Mouse (Mus musculus) hindbrain, embryonic 15.5 days (tissue): ENCODE results near the gene Enpp1. TPM values are rescaled to one million over a fixed set of nuclear protein-coding genes. Genes with fewer than 3 reads are reported as not detected.

Source experiments
- ATAC-seq: fragments of 200-750 bp; cut with Nextera tagmentation; 2 replicates; pipeline ENCODE4 v1.8.0; 2017; ENCODE audit warnings: low read depth, moderate number of reproducible peaks, moderate TSS enrichment; ENCODE audit not compliant: low FRiP score
- H3K27ac ChIP-seq: fragments of 300-500 bp; sonication (generic); replicated peaks from 2 replicates; pipeline ENCODE4 v1.5.1; 2015; ENCODE audit warnings: mild to moderate bottlenecking, inconsistent platforms
- H3K27me3 ChIP-seq: fragments of 300-500 bp; sonication (generic); 2 replicates; pipeline ENCODE4 v1.6.1; 2015; ENCODE audit warnings: control low read depth, inconsistent platforms
- H3K36me3 ChIP-seq: fragments of 300-500 bp; sonication (generic); 2 replicates; pipeline ENCODE4 v1.6.1; 2015; ENCODE audit warnings: control low read depth, inconsistent platforms
- H3K4me1 ChIP-seq: fragments of 300-500 bp; sonication (generic); replicated peaks from 2 replicates; pipeline ENCODE4 v1.6.1; 2015; ENCODE audit warnings: control low read depth, inconsistent platforms
- H3K4me2 ChIP-seq: fragments of 300-500 bp; sonication (generic); 2 replicates; pipeline ENCODE4 v1.6.1; 2015; ENCODE audit warnings: moderate library complexity, mild to moderate bottlenecking, inconsistent platforms
- H3K4me3 ChIP-seq: fragments of 300-500 bp; sonication (generic); 2 replicates; pipeline ENCODE4 v1.5.1; 2015; ENCODE audit warnings: mild to moderate bottlenecking, inconsistent platforms
- H3K9ac ChIP-seq: fragments of 300-500 bp; sonication (generic); 2 replicates; pipeline ENCODE4 v1.6.1; 2015; ENCODE audit warnings: inconsistent platforms
- H3K9me3 ChIP-seq: fragments of 300-500 bp; sonication (generic); 2 replicates; pipeline ENCODE4 v1.6.1; 2016; ENCODE audit warnings: control low read depth, inconsistent platforms
- WGBS: fragments of 180-500 bp; shearing (Covaris S2); methylation state at CpG from one replicate; pipeline ENCODE4 v1.1.7; 2015; 5-methylcytosine and 5-hydroxymethylcytosine counted together
- polyA plus RNA-seq: library from polyadenylated mRNA; unstranded; fragments of >200 nt; fragmentation: Nextera tagmentation; extraction: Ambion mirVana; gene quantifications from 2 replicates; pipeline ENCODE4 v1.2.1, GENCODE M21; 2015

Gene Enpp1
- polyA plus RNA-seq, 1 experiment from 2014 or later = 4.1 TPM

DNA sequence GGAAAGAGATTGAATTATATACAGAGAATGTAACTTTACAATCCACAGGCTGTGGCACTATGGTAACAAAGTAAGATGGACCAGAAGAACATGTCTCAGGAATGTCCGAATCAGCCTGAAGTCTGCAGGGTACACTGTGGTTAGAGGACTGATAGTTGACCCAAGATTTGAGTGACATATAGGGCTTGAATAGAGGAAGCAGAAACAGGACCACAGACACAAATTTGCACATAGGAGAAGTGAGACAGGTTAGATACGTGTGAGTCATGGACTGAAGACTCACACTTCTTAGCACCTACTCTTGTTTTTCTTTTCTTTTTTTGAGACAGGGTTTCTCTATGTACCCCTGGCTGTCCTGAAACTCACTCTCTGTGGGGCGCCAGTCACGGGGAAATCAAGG is 15.5 kb upstream of the Enpp1 start:
- H3K9ac ChIP-seq = no peak overlapping the region
- ATAC-seq = no peak
- H3K4me3 ChIP-seq = no peak overlapping the region
- H3K36me3 ChIP-seq = no peaks in the 10 kb centered on the region
- peaks cover 9% of the 10 kb centered on the region for H3K4me1 ChIP-seq
- H3K9me3 ChIP-seq = no peaks in the 10 kb centered on the region
- H3K27ac ChIP-seq = no peak overlapping the region
- no peaks in the 10 kb centered on the region for H3K27me3 ChIP-seq
- WGBS = 89% methylated on average over 4 of the region's 4 CpGs
- H3K4me2 ChIP-seq = no peak overlapping the region

DNA sequence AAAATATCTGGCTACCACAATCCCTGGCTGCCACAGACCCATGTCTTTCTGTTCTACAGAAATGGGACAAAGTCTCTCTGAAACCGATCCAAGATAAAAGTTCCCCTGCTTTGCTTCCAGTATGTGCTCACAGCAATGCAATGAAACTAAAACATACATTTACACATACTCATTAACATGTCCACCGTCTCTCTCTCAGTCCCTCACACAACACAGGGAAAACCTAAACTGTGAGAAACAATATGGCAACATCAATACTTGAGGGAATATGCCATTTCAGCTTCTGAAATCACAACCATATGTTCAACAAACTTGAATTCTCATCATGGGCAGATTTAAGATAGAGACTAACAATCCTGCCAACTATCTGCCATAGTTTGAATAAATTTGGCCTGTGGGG is 13.2 kb upstream of the Enpp1 start:
- no peak overlapping the region for H3K4me2 ChIP-seq
- no peaks in the 10 kb centered on the region for H3K36me3 ChIP-seq
- H3K4me1 ChIP-seq = no peaks in the 10 kb centered on the region
- H3K9ac ChIP-seq = no peak overlapping the region
- H3K27ac ChIP-seq = no peak overlapping the region
- no peaks in the 10 kb centered on the region for H3K27me3 ChIP-seq
- H3K9me3 ChIP-seq = no peaks in the 10 kb centered on the region
- 86% methylated on average over 2 of the region's 2 CpGs for WGBS
- no peak for ATAC-seq
- no peak overlapping the region for H3K4me3 ChIP-seq

DNA sequence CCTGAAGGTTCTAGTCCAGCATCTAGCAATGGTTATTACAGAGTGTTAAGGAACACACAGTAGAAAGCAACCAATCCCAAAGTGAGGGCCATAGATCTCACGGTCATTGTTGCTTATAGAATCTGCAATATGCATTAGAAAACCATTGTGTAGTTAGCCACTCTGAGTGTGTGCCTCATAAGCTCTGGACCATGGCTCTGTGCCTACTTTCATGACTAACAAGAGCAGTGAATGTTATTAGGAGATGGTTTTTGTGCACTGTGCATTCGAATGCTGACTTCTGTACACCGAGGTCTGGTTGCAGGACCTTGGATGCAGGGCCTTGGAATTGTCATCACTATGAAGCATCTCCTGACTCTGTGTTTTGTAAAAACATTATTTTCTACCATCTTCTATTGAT is 9.9 kb upstream of the Enpp1 start:
- 98% methylated on average over 3 of the region's 3 CpGs for WGBS
- no peak overlapping the region for H3K27ac ChIP-seq
- H3K36me3 ChIP-seq = no peaks in the 10 kb centered on the region
- H3K4me1 ChIP-seq = no peaks in the 10 kb centered on the region
- no peaks in the 10 kb centered on the region for H3K27me3 ChIP-seq
- no peak for ATAC-seq
- no peak overlapping the region for H3K4me2 ChIP-seq
- no peaks in the 10 kb centered on the region for H3K9me3 ChIP-seq
- no peak overlapping the region for H3K4me3 ChIP-seq
- no peak overlapping the region for H3K9ac ChIP-seq

DNA sequence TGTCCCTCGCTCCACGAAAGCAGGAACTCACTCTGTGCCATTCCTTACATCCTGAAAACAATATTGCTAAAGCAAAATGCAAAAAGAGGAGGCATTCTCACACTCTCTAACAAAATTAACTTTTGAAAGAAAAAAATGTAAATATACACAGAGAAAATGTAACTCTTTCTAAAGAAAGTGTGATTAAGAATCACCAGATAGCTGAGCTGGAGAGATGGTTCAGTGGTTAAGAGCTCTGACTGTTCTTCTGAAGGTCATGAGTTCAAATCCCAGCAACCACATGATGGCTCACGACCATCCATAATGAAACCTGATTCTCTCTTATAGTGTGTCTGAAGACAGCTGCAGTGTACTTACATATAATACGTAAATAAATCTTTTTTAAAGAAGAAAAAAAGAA is 7.4 kb upstream of the Enpp1 start:
- no peak overlapping the region for H3K27ac ChIP-seq
- H3K9ac ChIP-seq = no peak overlapping the region
- 90% methylated on average over 4 of the region's 4 CpGs for WGBS
- no peaks in the 10 kb centered on the region for H3K4me1 ChIP-seq
- no peak for ATAC-seq
- no peak overlapping the region for H3K4me3 ChIP-seq
- H3K9me3 ChIP-seq = no peaks in the 10 kb centered on the region
- no peaks in the 10 kb centered on the region for H3K36me3 ChIP-seq
- H3K4me2 ChIP-seq = no peak overlapping the region
- H3K27me3 ChIP-seq = no peaks in the 10 kb centered on the region

DNA sequence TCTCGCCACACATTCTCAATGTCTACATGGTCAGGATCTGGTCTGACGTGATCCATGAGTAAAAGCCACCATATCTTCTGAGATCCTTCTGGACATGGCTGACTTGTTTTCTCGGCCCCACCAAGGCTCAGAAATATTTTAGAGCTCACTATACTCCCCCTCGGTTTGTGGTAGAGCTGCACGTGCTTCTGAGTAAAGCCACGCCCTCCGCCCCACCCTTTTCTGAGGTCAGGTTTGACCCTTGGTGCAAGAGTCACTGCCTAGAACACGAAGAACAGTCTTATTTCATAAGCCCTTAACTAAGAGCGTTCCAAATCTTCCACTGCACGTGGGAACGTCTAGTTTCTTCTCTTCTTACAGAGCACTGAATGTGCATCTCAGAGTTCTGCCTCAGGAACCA is 6.8 kb upstream of the Enpp1 start:
- H3K27me3 ChIP-seq = no peaks in the 10 kb centered on the region
- no peak overlapping the region for H3K27ac ChIP-seq
- no peak overlapping the region for H3K4me3 ChIP-seq
- no peak for ATAC-seq
- H3K4me2 ChIP-seq = 0 out of 2 replicates have a peak overlapping the region, but pooled peaks have one; percentile 2
- H3K36me3 ChIP-seq = no peaks in the 10 kb centered on the region
- 62% methylated on average over 11 of the region's 11 CpGs for WGBS
- no peaks in the 10 kb centered on the region for H3K9me3 ChIP-seq
- H3K4me1 ChIP-seq = no peaks in the 10 kb centered on the region
- no peak overlapping the region for H3K9ac ChIP-seq

DNA sequence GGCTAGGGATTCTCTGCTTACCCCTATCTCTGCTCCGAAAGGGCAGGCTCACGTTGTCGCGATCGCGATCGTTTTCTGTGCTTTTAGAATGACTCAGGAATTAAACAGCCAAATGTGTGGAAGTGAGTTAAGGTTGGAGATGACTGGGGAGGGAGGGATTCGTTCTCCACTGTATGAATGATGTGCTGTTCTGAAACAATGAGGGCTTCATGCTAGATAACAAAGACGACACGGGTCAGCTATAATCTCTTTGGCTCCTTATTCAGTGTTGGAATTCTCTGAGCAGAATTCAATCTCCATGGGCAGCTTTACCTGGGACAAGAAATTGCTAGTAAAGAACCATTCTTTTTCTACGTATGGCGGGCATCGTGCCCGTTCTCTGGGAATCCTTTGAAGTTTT is 6.1 kb upstream of the Enpp1 start:
- H3K9ac ChIP-seq = no peak overlapping the region
- 45% methylated on average over 14 of the region's 14 CpGs for WGBS
- H3K27me3 ChIP-seq = no peaks in the 10 kb centered on the region
- no peaks in the 10 kb centered on the region for H3K36me3 ChIP-seq
- no peak for ATAC-seq
- no peaks in the 10 kb centered on the region for H3K9me3 ChIP-seq
- H3K4me1 ChIP-seq = no peaks in the 10 kb centered on the region
- H3K4me3 ChIP-seq = no peak overlapping the region
- H3K27ac ChIP-seq = no peak overlapping the region
- H3K4me2 ChIP-seq = 0 out of 2 replicates have a peak overlapping the region, but pooled peaks have one; percentile 2

DNA sequence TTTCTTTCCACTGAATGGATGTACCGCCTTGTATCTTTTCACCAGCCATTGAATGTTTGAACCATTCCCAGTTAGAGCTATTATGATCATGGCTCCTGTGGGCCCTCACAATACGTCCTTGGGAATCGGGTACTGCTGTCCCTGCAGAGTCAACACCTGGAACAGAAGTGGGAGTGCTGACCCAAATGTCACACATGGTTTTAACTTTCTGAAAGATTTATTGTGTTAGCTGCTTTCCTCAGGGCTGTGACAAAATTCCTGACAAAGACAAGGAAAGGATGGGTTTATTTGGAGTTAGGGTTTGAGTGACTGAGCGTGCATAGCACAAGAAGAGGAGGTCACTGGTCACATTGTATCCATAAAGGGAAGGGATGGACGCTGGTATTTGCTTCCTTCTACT is 4.3 kb upstream of the Enpp1 start:
- peaks cover 3% of the 10 kb centered on the region; the same call in 1 of the 2 replicates for H3K27me3 ChIP-seq
- H3K4me1 ChIP-seq = peaks cover 11% of the 10 kb centered on the region
- no peaks in the 10 kb centered on the region for H3K9me3 ChIP-seq
- no peak for ATAC-seq
- no peak overlapping the region for H3K9ac ChIP-seq
- H3K27ac ChIP-seq = no peak overlapping the region
- no peaks in the 10 kb centered on the region for H3K36me3 ChIP-seq
- H3K4me3 ChIP-seq = no peak overlapping the region
- no peak overlapping the region for H3K4me2 ChIP-seq
- WGBS = 77% methylated on average over 5 of the region's 5 CpGs

DNA sequence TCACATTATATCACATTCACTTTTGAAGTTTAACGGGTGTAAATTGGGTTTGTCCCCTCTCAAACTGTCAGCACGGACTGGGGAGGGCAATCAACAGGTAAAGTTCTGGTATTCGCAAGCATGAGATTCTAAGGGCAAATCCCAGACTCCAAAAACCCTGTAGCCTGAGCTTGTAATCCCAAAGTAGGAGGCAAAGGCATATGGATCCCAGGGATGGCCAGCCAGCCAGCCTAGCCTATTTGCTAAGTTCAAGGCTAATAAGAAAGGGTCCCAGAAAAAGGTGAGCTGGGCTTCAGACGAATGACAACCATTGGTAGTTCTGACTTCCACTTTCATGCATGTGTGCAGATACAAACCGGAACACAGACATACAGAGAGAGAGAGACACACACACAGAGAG is 942 bp upstream of the Enpp1 start:
- Histone ChIP-seq H3K9me3 (no peaks in the 10 kb centered on the region), H3K4me1 (peaks cover 18% of the 10 kb centered on the region), H3K27ac (no peak overlapping the region), H3K9ac (no peak overlapping the region), H3K4me3 (no peak overlapping the region), H3K4me2 (no peak overlapping the region), H3K36me3 (no peaks in the 10 kb centered on the region), H3K27me3 (peaks cover 10% of the 10 kb centered on the region; the same call in 1 of the 2 replicates)
- WGBS = 80% methylated on average over 5 of the region's 5 CpGs
- ATAC-seq = no peak

DNA sequence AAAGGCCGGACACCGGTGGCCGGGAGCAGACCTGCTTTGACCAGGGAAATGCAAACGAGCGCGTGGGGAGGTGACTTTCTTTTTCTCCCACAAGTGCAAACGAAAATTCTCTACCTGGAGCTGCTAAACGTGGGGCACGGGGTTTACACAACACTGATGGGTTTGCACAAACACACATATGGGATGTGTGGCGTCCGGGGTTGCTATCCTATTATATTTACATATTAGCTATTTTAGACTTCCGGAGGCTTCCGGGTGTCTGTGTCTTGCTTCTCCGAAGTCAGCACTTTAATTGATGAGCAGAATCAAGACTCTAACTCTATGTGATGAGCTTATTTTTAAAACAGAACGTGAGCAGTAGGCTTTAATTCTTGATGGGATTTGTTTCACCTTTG is 405 bp upstream of the Enpp1 start:
- Histone ChIP-seq H3K4me2 (peak overlapping the region; percentile 99), H3K9me3 (no peaks in the 10 kb centered on the region), H3K4me3 (peak overlapping the region; percentile 62), H3K27ac (no peak overlapping the region), H3K36me3 (no peaks in the 10 kb centered on the region), H3K4me1 (peaks cover 18% of the 10 kb centered on the region), H3K9ac (peak overlapping the region; percentile 59), H3K27me3 (peaks cover 10% of the 10 kb centered on the region; the same call in 1 of the 2 replicates)
- ATAC-seq = no peak
- WGBS = 12% methylated on average over 15 of the region's 15 CpGs

DNA sequence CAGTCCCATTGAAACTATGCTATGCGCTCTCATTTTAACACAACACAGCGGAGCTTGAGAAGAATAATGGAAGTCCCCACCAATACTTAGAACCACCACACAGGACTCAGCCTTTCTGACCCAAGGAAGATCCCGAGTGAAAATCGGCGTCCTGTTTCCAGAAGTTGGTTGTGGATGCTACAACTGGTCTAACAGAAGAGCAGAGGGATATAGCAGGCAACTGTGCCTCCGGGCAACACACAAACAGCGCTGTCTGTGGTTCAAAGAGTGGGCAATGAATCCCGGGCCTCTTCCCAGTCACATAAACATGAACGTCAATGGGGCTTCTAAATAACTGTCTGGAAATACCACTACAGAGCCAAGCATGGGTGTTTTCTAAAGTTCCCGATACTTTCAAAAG is 888 bp downstream of the Enpp1 start:
- H3K27ac ChIP-seq = no peak overlapping the region
- peak overlapping the region; percentile 59 for H3K9ac ChIP-seq
- H3K27me3 ChIP-seq = peaks cover 10% of the 10 kb centered on the region; the same call in 1 of the 2 replicates
- H3K9me3 ChIP-seq = no peaks in the 10 kb centered on the region
- peak overlapping the region; percentile 99 for H3K4me2 ChIP-seq
- WGBS = 17% methylated on average over 10 of the region's 10 CpGs
- H3K36me3 ChIP-seq = no peaks in the 10 kb centered on the region
- peaks cover 18% of the 10 kb centered on the region for H3K4me1 ChIP-seq
- H3K4me3 ChIP-seq = peak overlapping the region; percentile 62
- ATAC-seq = peak; percentile 16; the same call in 1 of the 2 replicates

DNA sequence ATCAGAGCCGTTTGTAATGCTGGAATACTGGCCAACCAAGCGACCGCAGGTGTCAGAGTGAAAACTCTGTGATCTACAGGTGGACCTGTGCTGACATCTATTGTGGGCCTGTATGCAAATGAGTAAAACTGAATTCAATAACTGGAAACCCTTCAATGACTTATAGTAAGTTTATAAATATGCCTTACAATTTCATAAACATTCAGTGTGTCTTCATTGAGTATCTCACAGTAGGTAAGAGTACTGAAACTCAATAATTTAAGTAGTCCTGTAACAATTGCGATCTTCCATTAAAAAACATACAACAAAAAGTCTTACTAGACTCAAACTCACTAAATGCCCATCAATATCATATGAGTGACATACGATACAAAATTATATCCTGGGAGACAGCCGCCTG is 1.6 kb downstream of the Enpp1 start:
- 91% methylated on average over 6 of the region's 6 CpGs for WGBS

DNA sequence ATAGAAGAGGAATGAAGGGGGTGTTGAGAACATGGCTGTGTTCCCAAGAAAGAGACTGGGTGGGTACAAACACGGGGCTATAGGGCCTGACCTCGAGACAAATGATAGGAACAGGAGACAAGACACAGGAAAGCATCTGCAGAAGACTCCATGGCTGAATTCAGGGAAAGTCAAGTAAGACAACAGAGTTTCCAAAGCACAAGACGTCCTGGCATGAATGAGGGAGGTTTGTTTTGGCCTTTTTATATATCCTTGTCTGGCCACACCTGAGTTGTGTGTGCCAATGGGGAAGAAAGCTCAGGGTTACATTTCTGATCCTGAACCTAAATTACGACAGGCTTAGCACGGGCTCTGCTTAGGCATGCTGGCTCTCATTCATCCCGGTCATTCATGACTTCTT is 4.2 kb downstream of the Enpp1 start:
- 85% methylated on average over 6 of the region's 6 CpGs for WGBS
- Histone ChIP-seq H3K9ac (no peak overlapping the region), H3K4me2 (no peak overlapping the region), H3K9me3 (no peaks in the 10 kb centered on the region), H3K4me1 (peaks cover 18% of the 10 kb centered on the region), H3K4me3 (no peak overlapping the region), H3K27me3 (peaks cover 7% of the 10 kb centered on the region; the same call in 1 of the 2 replicates), H3K36me3 (no peaks in the 10 kb centered on the region), H3K27ac (no peak overlapping the region)
- ATAC-seq = no peak

More for the DNA sequence above, 1.6 kb downstream of the Enpp1 start:
- H3K4me1 ChIP-seq = peaks cover 18% of the 10 kb centered on the region
- H3K27me3 ChIP-seq = peaks cover 10% of the 10 kb centered on the region; the same call in 1 of the 2 replicates
- H3K27ac ChIP-seq = no peak overlapping the region
- H3K9ac ChIP-seq = no peak overlapping the region
- no peaks in the 10 kb centered on the region for H3K9me3 ChIP-seq
- ATAC-seq = no peak
- H3K36me3 ChIP-seq = no peaks in the 10 kb centered on the region
- H3K4me3 ChIP-seq = no peak overlapping the region
- no peak overlapping the region for H3K4me2 ChIP-seq

DNA sequence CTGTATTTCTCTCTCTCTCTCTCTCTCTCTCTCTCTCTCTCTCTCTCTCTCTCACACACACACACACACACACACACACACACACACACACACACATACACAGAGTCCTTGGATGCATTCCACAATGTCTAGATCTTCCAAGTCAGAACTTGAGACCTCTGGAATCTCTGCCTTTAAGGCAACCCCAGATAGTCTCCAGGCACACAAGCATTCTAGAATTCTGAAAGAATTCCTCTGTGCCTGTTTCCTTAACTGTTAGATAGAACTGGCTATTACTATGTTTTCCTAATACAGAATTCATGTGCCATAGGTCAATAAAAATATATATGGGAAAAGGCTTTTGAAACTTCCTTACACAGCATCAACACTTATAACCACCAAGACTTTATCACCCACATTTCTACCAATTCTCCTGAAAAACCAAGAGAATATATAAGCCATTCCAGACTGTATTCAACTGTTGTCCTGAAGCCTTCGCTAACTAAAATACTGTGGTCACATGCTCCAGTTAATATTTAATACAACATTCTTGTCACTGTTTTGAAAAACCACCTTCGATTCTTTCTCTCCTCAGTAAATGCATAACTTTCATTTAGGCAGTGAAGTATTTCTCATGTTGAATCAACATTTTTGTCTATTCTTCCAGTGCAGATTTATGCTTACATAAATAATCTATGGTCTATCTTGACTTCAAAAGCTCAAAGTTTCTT is 5.4 kb downstream of the Enpp1 start:
- H3K4me1 ChIP-seq = peaks cover 10% of the 10 kb centered on the region
- no peak overlapping the region for H3K9ac ChIP-seq
- H3K36me3 ChIP-seq = no peaks in the 10 kb centered on the region
- no peaks in the 10 kb centered on the region for H3K9me3 ChIP-seq
- no peak for ATAC-seq
- peaks cover 7% of the 10 kb centered on the region; the same call in 1 of the 2 replicates for H3K27me3 ChIP-seq
- 91% methylated on average over 2 of the region's 2 CpGs for WGBS
- H3K27ac ChIP-seq = no peak overlapping the region
- H3K4me3 ChIP-seq = no peak overlapping the region
- H3K4me2 ChIP-seq = no peak overlapping the region
